In the genomic region with DNA sequence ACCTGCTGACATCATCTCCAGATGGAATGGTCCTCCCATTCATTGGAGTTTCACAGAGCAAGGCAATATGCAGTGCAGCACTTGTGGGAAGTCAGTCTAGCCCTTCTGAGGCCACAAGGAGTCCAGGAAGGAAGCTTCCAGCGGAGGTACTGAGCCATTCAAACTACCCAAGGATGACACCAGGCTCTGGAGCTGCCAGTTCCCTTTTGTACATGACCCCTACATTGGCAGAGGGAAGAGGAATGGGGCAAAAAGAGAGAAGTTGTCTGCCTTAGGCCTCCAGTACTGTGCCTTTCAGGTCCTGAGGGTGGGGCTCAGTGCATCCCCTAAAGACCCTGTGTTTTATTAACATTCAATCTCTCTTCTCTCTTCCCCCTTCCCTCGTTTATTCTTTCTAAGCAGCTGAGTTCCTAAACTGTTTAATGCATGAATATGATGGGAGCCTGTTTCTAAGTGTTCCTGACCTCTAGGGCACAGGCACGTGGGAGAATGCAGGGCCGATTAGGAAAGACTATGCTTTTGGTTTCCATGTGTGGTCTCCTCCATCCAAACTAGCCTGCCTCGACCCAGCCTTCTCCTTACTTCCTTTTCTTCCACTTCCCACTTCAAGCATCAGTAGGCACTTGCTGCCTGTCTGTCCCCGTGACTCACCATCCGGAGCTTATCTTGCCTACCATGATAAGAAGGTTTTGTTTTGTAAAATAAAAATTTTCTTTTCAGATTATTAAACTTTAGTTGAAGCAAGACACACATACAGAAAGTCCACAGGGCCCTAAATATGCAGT, we compare ENCODE assay signal across 18 mouse cellular contexts. TPM values are rescaled to one million over a fixed set of nuclear protein-coding genes. Genes with fewer than 3 reads are reported as not detected.
A peak's percentile ranks its signal among the peaks of the same experiment; 100 is the strongest.
DNase-seq lines count a peak whose midpoint lies in the region; ATAC-seq and TF ChIP-seq lines count a peak whose summit lies in the region.
"Had no signal": no experiment of that assay in that cellular context is flagged by ENCODE, and none has a peak within 500 bp of the region (broad histone marks: within the 10 kb centered on the region; RNA-seq: fewer than 3 reads in every experiment).

No protein-coding gene starts in this region.

- intact Hi-C loops in heart, postnatal 25 days (cut with DNase I) = no loop called here

- peak; percentile 74 for ATAC-seq in megakaryocyte, adult 5-6 weeks (ENCODE audit: poor library complexity, severe bottlenecking)

- peak overlapping the region; percentile 96 for H3K27ac ChIP-seq in spleen, adult 2 months (ENCODE audit: insufficient read depth, low read length)
- H3K27ac ChIP-seq: embryonic facial prominence, embryonic 13.5 days; limb, embryonic 13.5 days; neural tube, embryonic 15.5 days; stomach, postnatal 0 days had no signal

- 7% methylated on average over 7 of the region's 7 CpGs for WGBS in spleen, adult 2 months

- DNase-seq in heart, adult 11 months = peak; percentile 95
- DNase-seq in heart, postnatal 25 days (ENCODE audit: low spot score) = no peak
- DNase-seq in spleen, adult 2 months (ENCODE audit: low read depth in 1 of 2, low spot score in 2 of 2) = no peak
- DNase-seq in spleen, postnatal 10 days (ENCODE audit: low spot score in 2 of 2) = no peak
- no peak for DNase-seq in gastrocnemius, postnatal 25 days
- DNase-seq in cerebellum, postnatal 25 days = no peak
- no peak for DNase-seq in cerebellum, postnatal 36 days
- DNase-seq: adrenal gland, postnatal 14 days; gastrocnemius, postnatal 14 days; heart, postnatal 36 days; kidney, adult 2 months; kidney, postnatal 4 days; thymus, postnatal 25 days had no signal

- H3K4me3 ChIP-seq in spleen, adult 2 months (ENCODE audit: extremely low read depth, insufficient read depth, insufficient read length) = peak overlapping the region; percentile 77
- H3K4me3 ChIP-seq: embryonic facial prominence, embryonic 13.5 days; limb, embryonic 13.5 days; neural tube, embryonic 15.5 days had no signal

- peaks cover 23% of the 10 kb centered on the region; the same call in 1 of the 2 replicates for H3K4me1 ChIP-seq in spleen, adult 2 months (ENCODE audit: control insufficient read depth, insufficient read depth, insufficient read length)

- TF ChIP-seq POLR2A in spleen, adult 2 months (IDR thresholded peaks at IDR 0.05; ENCODE audit: low read depth, low read length) = no peak

- peaks cover 3% of the 10 kb centered on the region; the same call in 1 of the 2 replicates for H3K36me3 ChIP-seq in spleen, adult 2 months (ENCODE audit: control insufficient read depth, insufficient read depth, low read length)
- H3K36me3 ChIP-seq: embryonic facial prominence, embryonic 13.5 days; limb, embryonic 13.5 days; neural tube, embryonic 15.5 days had no signal

- H3K27me3 ChIP-seq in spleen, adult 2 months (ENCODE audit: control insufficient read depth, insufficient read depth, low read length) = no peaks in the 10 kb centered on the region
- H3K27me3 ChIP-seq: embryonic facial prominence, embryonic 13.5 days; limb, embryonic 13.5 days; neural tube, embryonic 15.5 days had no signal

- no peak for TF ChIP-seq CTCF in spleen, adult 2 months (IDR thresholded peaks at IDR 0.05; ENCODE audit: extremely low read depth, insufficient read depth, insufficient read length, insufficient replicate concordance)

RNA-seq across cellular contexts. Expression of gene Cd180, which starts 2.0 kb away (rescaled TPM):
- 1 to 10 TPM in 1 of 2 experiments, under 1 TPM in 1; 0.57 to 1.1 TPM for total RNA-seq in heart, postnatal 25 days (2021)
- polyA plus RNA-seq in spleen, adult 2 months (2012; rRNA removed) = 25.0 and 31.6 TPM in 2 replicates
- 223 and 239 TPM in 2 replicates for total RNA-seq in megakaryocyte, adult 5-6 weeks (2015)
- total RNA-seq in megakaryocyte, adult 5-6 weeks (2017) = 49.9 and 60.6 TPM in 2 replicates
- under 1 TPM; 0.13 to 0.40 TPM for total RNA-seq in gastrocnemius, postnatal 25 days (2021)

Comparison
In these comparisons a context has a peak if more than half of its experiments do, and no peak if none do; other contexts are left out.
1. RNA of gene Cd180, which starts 2.0 kb away (total RNA-seq): 49.9 to 239 TPM in megakaryocyte, adult 5-6 weeks; 0.57 to 1.1 TPM in heart, postnatal 25 days and 0.13 to 0.40 TPM in gastrocnemius, postnatal 25 days; every median in the first group is over 10 times any median in the second.